Mouse (Mus musculus): ENCODE measurements around the gene Upk2.
"Not testable (repeated sequence)": the region's sequence is repeated elsewhere in the genome, so short reads cannot be mapped to it uniquely, and the experiment has no call there.

The Upk2 gene

GRCm38 (mm10) chr9:44410647-44411336 is 44.0 kb downstream of the Upk2 start:
- in situ Hi-C loops (cut with MboI, MseI), result no loop called here

- in situ Hi-C loops (cut with MboI, MseI), result not testable (repeated sequence)
Measured at GRCm38 (mm10) chr9:44408693-44409092, 46.1 kb downstream of the Upk2 start.

- in situ Hi-C loops (cut with MboI, MseI), result no loop called here
Measured at GRCm38 (mm10) chr9:44407752-44408097, 47.1 kb downstream of the Upk2 start.

- in situ Hi-C loops (cut with MboI, MseI), result no loop called here
Measured at GRCm38 (mm10) chr9:44406906-44407751, 47.6 kb downstream of the Upk2 start, which contains the start of the genes Rps25 and Trappc4. Gene Rps25, plus strand, starts transcription at chr9:44407139. Gene Trappc4, minus strand, starts transcription at chr9:44407600.

- in situ Hi-C loops (cut with MboI, MseI), result no loop called here
Measured at GRCm38 (mm10) chr9:44405011-44405410, 49.8 kb downstream of the Upk2 start.

Data from regulatory T cell (primary cell).